Mouse (Mus musculus): ENCODE results near the gene Gpr3.

DNA sequence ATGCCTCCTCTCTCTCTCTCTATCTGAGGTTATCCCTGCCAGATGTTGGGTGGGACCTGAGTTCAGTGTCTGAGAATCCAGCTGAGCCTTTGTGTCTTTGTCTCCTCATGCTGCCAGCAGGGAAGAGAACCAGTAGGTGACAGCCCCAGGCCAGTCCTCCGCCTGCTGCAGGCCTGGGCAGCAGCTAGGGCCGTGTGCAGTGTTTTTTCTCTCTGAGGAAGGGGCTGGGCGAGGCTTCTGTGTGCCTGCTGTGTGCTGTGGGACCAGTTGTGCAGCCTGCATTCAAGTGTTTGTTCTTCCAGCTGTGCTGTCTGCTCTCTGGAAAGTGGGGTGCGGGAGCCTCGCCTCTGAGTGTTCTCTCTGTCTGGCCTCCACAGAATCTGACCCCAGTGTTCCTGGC lies 11.5 kb upstream of the Gpr3 start:
- TF ChIP-seq CTCF (IDR thresholded peaks at IDR 0.05; ENCODE audit: borderline replicate concordance, control insufficient read depth, extremely low read depth, insufficient read depth, low read length, poor library complexity), result no peak
- TF ChIP-seq POLR2A (IDR thresholded peaks at IDR 0.05; ENCODE audit: control insufficient read depth, extremely low read depth, insufficient read depth, low read length, poor library complexity), result no peak
